Mouse (Mus musculus) limb, embryonic 14.5 days (tissue): ENCODE data around the gene Cnnm3. TPM values are rescaled to one million over a fixed set of nuclear protein-coding genes. Genes with fewer than 3 reads are reported as not detected.

Source experiments
- ATAC-seq: fragments of 200-750 bp; cut with Nextera tagmentation; 2 replicates; pipeline ENCODE4 v1.8.0; 2017; ENCODE audit warnings: low read depth, moderate number of reproducible peaks, moderate TSS enrichment; ENCODE audit not compliant: low FRiP score
- DNase-seq: peaks from one replicate; pipeline ENCODE4 v3.0.0-alpha.2; 2015; ENCODE audit warnings: low spot score
- H3K27ac ChIP-seq: fragments of 300-500 bp; sonication (generic); replicated peaks from 2 replicates; pipeline ENCODE4 v1.5.1; 2014; ENCODE audit warnings: low read depth, mild to moderate bottlenecking, low read length, moderate library complexity, mixed read lengths
- H3K27me3 ChIP-seq: fragments of 300-500 bp; sonication (generic); 2 replicates; pipeline ENCODE4 v1.6.1; 2014; ENCODE audit warnings: low read length, mixed read lengths; ENCODE audit not compliant: control insufficient read depth, insufficient read depth
- H3K36me3 ChIP-seq: fragments of 300-500 bp; sonication (generic); 2 replicates; pipeline ENCODE4 v1.6.1; 2014; ENCODE audit warnings: mild to moderate bottlenecking, low read length, moderate library complexity, mixed read lengths; ENCODE audit not compliant: control insufficient read depth, insufficient read depth
- H3K4me1 ChIP-seq: fragments of 300-500 bp; sonication (generic); 2 replicates; pipeline ENCODE4 v1.6.1; 2014; ENCODE audit warnings: antibody characterized with exemption, low read length, mixed read lengths; ENCODE audit not compliant: control insufficient read depth, insufficient read depth
- H3K4me2 ChIP-seq: fragments of 300-500 bp; sonication (generic); replicated peaks from 2 replicates; pipeline ENCODE4 v1.6.1; 2014; ENCODE audit warnings: low read depth, mild to moderate bottlenecking, low read length, moderate library complexity; ENCODE audit not compliant: severe bottlenecking
- H3K4me3 ChIP-seq: fragments of 300-500 bp; sonication (generic); replicated peaks from 2 replicates; pipeline ENCODE4 v1.5.1; 2014; ENCODE audit warnings: low read length
- H3K9ac ChIP-seq: fragments of 300-500 bp; sonication (generic); 2 replicates; pipeline ENCODE4 v1.6.1; 2014; ENCODE audit warnings: mild to moderate bottlenecking, low read depth, low read length, moderate library complexity; ENCODE audit not compliant: severe bottlenecking
- H3K9me3 ChIP-seq: fragments of 300-500 bp; sonication (generic); 2 replicates; pipeline ENCODE4 v1.6.1; 2016; ENCODE audit warnings: low read length; ENCODE audit not compliant: control insufficient read depth
- POLR2A ChIP-seq: fragments of 200-500 bp; IDR thresholded peaks from 2 replicates; pipeline ENCODE4 v1.8.0; 2012; ENCODE audit warnings: inconsistent platforms, mild to moderate bottlenecking, moderate library complexity, borderline replicate concordance; ENCODE audit not compliant: insufficient read depth, insufficient read length; ENCODE audit errors: extremely low read depth
- WGBS: fragments of 180-500 bp; shearing (Covaris S2); extraction: QIAGEN DNeasy Blood & Tissue Kit; methylation state at CpG from one replicate; pipeline ENCODE4 v1.1.7; 2014; 5-methylcytosine and 5-hydroxymethylcytosine counted together
- polyA plus RNA-seq, 2 experiments: library from polyadenylated mRNA; depleted of rRNA in 1 of 2; stranded (reverse) in 1 of 2; unstranded in 1 of 2; fragments of >200 nt; fragmentation: Nextera tagmentation in 1 of 2; extraction: Ambion mirVana in 1 of 2; gene quantifications; 2 replicates each; pipeline versions ENCODE4 v1.2.1 to v1.2.3; 2012 to 2014

The Cnnm3 gene
- polyA plus RNA-seq, 2 experiments, result 6.4 to 22.5 TPM

GRCm38 (mm10) chr1:36540132-36540531 lies 28.5 kb downstream of the Cnnm3 start:
- Histone ChIP-seq H3K27me3 (no peaks in the 10 kb centered on the region), H3K9ac (no peak overlapping the region), H3K36me3 (peaks cover 40% of the 10 kb centered on the region), H3K27ac (no peak overlapping the region), H3K4me2 (no peak overlapping the region), H3K4me3 (no peak overlapping the region), H3K9me3 (no peaks in the 10 kb centered on the region), H3K4me1 (no peaks in the 10 kb centered on the region)
- peak; percentile 48 for ATAC-seq
- WGBS, result 87% methylated on average over 11 of the region's 11 CpGs
- no peak for DNase-seq
- TF ChIP-seq POLR2A, result no peak

- Histone ChIP-seq H3K4me2 (no peak overlapping the region), H3K27me3 (no peaks in the 10 kb centered on the region), H3K9ac (no peak overlapping the region), H3K27ac (no peak overlapping the region), H3K4me3 (no peak overlapping the region), H3K36me3 (peaks cover 40% of the 10 kb centered on the region), H3K9me3 (no peaks in the 10 kb centered on the region), H3K4me1 (no peaks in the 10 kb centered on the region)
- no peak for DNase-seq
- WGBS, result 91% methylated on average over 12 of the region's 12 CpGs
- no peak for TF ChIP-seq POLR2A
- no peak for ATAC-seq
Measured at GRCm38 (mm10) chr1:36540807-36541206, 29.1 kb downstream of the Cnnm3 start.

DNA sequence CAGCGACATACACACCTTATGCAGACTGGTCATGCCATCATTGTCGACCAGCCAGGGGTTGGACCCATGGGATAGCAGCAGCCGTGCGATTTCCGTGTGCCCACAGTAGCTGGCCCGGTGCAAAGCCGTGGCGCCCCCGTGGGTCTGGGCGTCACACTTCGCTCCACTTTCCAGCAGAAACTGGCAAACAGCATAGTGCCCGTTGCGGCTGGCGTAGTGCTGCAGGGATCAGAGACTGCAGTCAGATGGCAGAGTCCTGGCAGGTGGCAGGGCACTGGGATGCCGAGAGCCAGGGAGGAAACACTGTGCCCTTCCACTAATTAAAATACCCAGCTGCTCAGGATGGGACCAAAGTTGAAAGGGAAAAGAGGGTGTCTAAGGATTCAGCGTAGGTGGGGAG lies 30.2 kb downstream of the Cnnm3 start:
- no peak overlapping the region for H3K4me2 ChIP-seq
- no peaks in the 10 kb centered on the region for H3K9me3 ChIP-seq
- peaks cover 40% of the 10 kb centered on the region for H3K36me3 ChIP-seq
- WGBS, result 98% methylated on average over 16 of the region's 16 CpGs
- no peaks in the 10 kb centered on the region for H3K4me1 ChIP-seq
- TF ChIP-seq POLR2A, result no peak
- no peak overlapping the region for H3K27ac ChIP-seq
- DNase-seq (no peak), ATAC-seq (no peak)
- no peaks in the 10 kb centered on the region for H3K27me3 ChIP-seq
- H3K9ac ChIP-seq, result no peak overlapping the region
- no peak overlapping the region for H3K4me3 ChIP-seq

- Histone ChIP-seq H3K4me1 (peaks cover 4% of the 10 kb centered on the region; the same call in 1 of the 2 replicates), H3K9ac (no peak overlapping the region), H3K4me3 (no peak overlapping the region), H3K4me2 (no peak overlapping the region), H3K9me3 (no peaks in the 10 kb centered on the region), H3K36me3 (peaks cover 40% of the 10 kb centered on the region), H3K27ac (no peak overlapping the region), H3K27me3 (no peaks in the 10 kb centered on the region)
- WGBS, result 94% methylated on average over 9 of the region's 9 CpGs
- no peak for DNase-seq
- TF ChIP-seq POLR2A, result no peak
- no peak for ATAC-seq
Measured at GRCm38 (mm10) chr1:36542925-36543324, 31.3 kb downstream of the Cnnm3 start.

DNA sequence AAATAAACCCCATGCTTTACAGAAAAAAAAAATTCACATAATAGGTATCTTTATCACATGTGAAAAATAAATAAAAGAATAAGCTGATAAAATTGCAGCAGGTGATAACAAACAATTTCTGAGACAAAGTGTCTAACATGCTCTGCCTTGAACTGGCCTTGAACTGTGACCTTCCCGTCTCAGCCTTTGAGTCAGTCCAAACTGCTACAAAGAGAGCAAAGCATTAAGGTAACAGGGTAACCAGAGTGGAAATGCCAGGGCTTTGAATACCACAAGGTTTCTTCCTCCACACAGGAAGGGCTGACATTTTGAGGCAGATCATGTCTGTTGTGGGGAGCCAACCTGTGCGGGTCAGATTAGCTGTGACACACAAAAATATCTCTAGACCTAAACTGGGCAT lies 33.7 kb downstream of the Cnnm3 start:
- no peak overlapping the region for H3K9ac ChIP-seq
- DNase-seq (no peak), ATAC-seq (no peak)
- 82% methylated on average over 2 of the region's 2 CpGs for WGBS
- H3K4me3 ChIP-seq, result no peak overlapping the region
- no peak overlapping the region for H3K4me2 ChIP-seq
- no peak for TF ChIP-seq POLR2A
- H3K36me3 ChIP-seq, result peaks cover 39% of the 10 kb centered on the region
- no peak overlapping the region for H3K27ac ChIP-seq
- no peaks in the 10 kb centered on the region for H3K27me3 ChIP-seq
- H3K9me3 ChIP-seq, result no peaks in the 10 kb centered on the region
- peaks cover 19% of the 10 kb centered on the region for H3K4me1 ChIP-seq

DNA sequence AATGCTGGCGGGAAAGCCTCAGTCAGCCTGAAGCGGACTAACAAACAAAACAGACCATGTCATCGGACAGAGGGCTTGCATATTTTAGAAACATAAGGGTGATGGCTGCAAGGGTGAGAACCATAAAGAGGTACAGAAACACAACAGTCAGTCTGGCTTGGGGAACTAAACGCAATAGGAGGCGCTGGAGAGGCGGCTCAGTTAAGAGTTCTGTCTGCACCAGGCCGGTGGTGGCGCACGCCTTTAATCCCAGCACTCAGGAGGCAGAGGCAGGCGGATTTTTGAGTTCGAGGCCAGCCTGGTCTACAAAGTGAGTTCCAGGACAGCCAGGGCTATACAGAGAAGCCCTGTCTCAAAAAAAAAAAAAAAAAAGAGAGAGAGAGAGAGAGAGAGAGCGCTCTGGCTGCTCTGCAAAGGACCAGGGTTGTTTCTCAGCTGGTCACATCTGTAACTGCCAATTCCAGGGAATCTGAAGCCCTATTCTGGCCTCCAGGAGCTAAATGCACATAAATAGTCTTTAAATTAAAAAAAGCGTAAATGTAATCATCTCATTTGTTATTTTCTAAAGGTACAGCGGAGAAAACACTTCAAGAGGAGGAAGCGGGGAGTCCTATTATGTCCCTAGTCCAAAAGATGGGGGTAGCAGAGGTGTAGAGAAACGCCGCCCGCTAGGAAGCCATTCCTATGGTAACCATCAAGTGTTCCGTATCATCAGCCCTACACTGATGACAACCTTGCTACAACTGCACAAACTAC lies 34.4 kb downstream of the Cnnm3 start:
- TF ChIP-seq POLR2A, result no peak
- Histone ChIP-seq H3K27me3 (no peaks in the 10 kb centered on the region), H3K4me1 (peaks cover 19% of the 10 kb centered on the region), H3K4me2 (peak overlapping the region; percentile 60), H3K36me3 (peaks cover 39% of the 10 kb centered on the region), H3K27ac (no peak overlapping the region), H3K4me3 (peak overlapping the region; percentile 69), H3K9me3 (no peaks in the 10 kb centered on the region), H3K9ac (peak overlapping the region; percentile 76; the same call in 1 of the 2 replicates)
- 69% methylated on average over 19 of the region's 19 CpGs for WGBS
- no peak for ATAC-seq
- DNase-seq, result no peak
